Mouse (Mus musculus) midbrain, embryonic 11.5 days (tissue): ENCODE data around the gene Nell2. TPM values are rescaled to one million over a fixed set of nuclear protein-coding genes. Genes with fewer than 3 reads are reported as not detected.

Experiments
- ATAC-seq: fragments of 200-750 bp; cut with Nextera tagmentation; 2 replicates; pipeline ENCODE4 v1.8.0; 2017; ENCODE audit warnings: moderate TSS enrichment, moderate library complexity; ENCODE audit not compliant: low FRiP score
- DNase-seq: peaks from one replicate; pipeline ENCODE4 v3.0.0; 2015; ENCODE audit warnings: low spot score; ENCODE audit errors: missing footprints
- H3K27ac ChIP-seq: fragments of 300-500 bp; sonication (generic); 2 replicates; pipeline ENCODE4 v1.5.1; 2014; ENCODE audit warnings: low read depth, low read length
- H3K27me3 ChIP-seq: fragments of 300-500 bp; sonication (generic); 2 replicates; pipeline ENCODE4 v1.6.1; 2014; ENCODE audit warnings: mild to moderate bottlenecking, low read length, moderate library complexity, mixed read lengths; ENCODE audit not compliant: control insufficient read depth, insufficient read depth
- H3K36me3 ChIP-seq: fragments of 300-500 bp; sonication (generic); 2 replicates; pipeline ENCODE4 v1.6.1; 2014; ENCODE audit warnings: mild to moderate bottlenecking, low read length, moderate library complexity, mixed read lengths; ENCODE audit not compliant: control insufficient read depth, insufficient read depth
- H3K4me1 ChIP-seq: fragments of 300-500 bp; sonication (generic); 2 replicates; pipeline ENCODE4 v1.6.1; 2014; ENCODE audit warnings: low read length; ENCODE audit not compliant: control insufficient read depth, insufficient read depth
- H3K4me2 ChIP-seq: fragments of 300-500 bp; sonication (generic); 2 replicates; pipeline ENCODE4 v1.6.1; 2014; ENCODE audit warnings: mild to moderate bottlenecking, moderate library complexity
- H3K4me3 ChIP-seq: fragments of 300-500 bp; sonication (generic); 2 replicates; pipeline ENCODE4 v1.5.1; 2014; ENCODE audit warnings: low read depth, low read length
- H3K9ac ChIP-seq: fragments of 300-500 bp; sonication (generic); 2 replicates; pipeline ENCODE4 v1.6.1; 2014; ENCODE audit warnings: low read length
- H3K9me3 ChIP-seq: fragments of 300-500 bp; sonication (generic); 2 replicates; pipeline ENCODE4 v1.6.1; 2016; ENCODE audit warnings: low read length; ENCODE audit not compliant: control insufficient read depth
- WGBS: fragments of 180-500 bp; shearing (Covaris S2); extraction: QIAGEN DNeasy Blood & Tissue Kit; methylation state at CpG from one replicate; pipeline ENCODE4 v1.1.7; 2014; 5-methylcytosine and 5-hydroxymethylcytosine counted together
- polyA plus RNA-seq: library from polyadenylated mRNA; unstranded; fragments of >200 nt; fragmentation: Nextera tagmentation; extraction: Ambion mirVana; gene quantifications from 2 replicates; pipeline ENCODE4 v1.2.1, GENCODE M21; 2014

Nell2 gene
- polyA plus RNA-seq, 1 experiment from 2014 or later: 81.0 TPM

- H3K4me3 ChIP-seq: no peak overlapping the region
- H3K36me3 ChIP-seq: no peaks in the 10 kb centered on the region
- no peaks in the 10 kb centered on the region for H3K4me1 ChIP-seq
- H3K4me2 ChIP-seq: no peak overlapping the region
- WGBS: 81% methylated on average over 4 of the region's 4 CpGs
- no peaks in the 10 kb centered on the region for H3K27me3 ChIP-seq
- no peak for ATAC-seq
- no peak for DNase-seq
- no peak overlapping the region for H3K9ac ChIP-seq
- H3K9me3 ChIP-seq: no peaks in the 10 kb centered on the region
- H3K27ac ChIP-seq: no peak overlapping the region
These were observed 39.2 kb downstream of the Nell2 start for GRCm38 (mm10) chr15:95489174-95489573.

GRCm38 (mm10) chr15:95487961-95488360 is 40.4 kb downstream of the Nell2 start:
- ATAC-seq (no peak), DNase-seq (no peak)
- H3K4me3 ChIP-seq: no peak overlapping the region
- no peak overlapping the region for H3K27ac ChIP-seq
- H3K36me3 ChIP-seq: no peaks in the 10 kb centered on the region
- H3K27me3 ChIP-seq: no peaks in the 10 kb centered on the region
- H3K4me1 ChIP-seq: no peaks in the 10 kb centered on the region
- WGBS: 92% methylated on average over 5 of the region's 5 CpGs
- no peak overlapping the region for H3K9ac ChIP-seq
- H3K9me3 ChIP-seq: no peaks in the 10 kb centered on the region
- H3K4me2 ChIP-seq: no peak overlapping the region

- WGBS: 71% methylated on average over 9 of the region's 9 CpGs
- Histone ChIP-seq H3K27ac (no peak overlapping the region), H3K4me3 (no peak overlapping the region), H3K4me2 (no peak overlapping the region), H3K36me3 (no peaks in the 10 kb centered on the region), H3K27me3 (no peaks in the 10 kb centered on the region), H3K4me1 (no peaks in the 10 kb centered on the region), H3K9ac (no peak overlapping the region), H3K9me3 (no peaks in the 10 kb centered on the region)
- DNase-seq (no peak), ATAC-seq (no peak)
These were observed 46.4 kb downstream of the Nell2 start for GRCm38 (mm10) chr15:95482002-95482401.

GRCm38 (mm10) chr15:95481585-95481984 is 46.8 kb downstream of the Nell2 start:
- WGBS: 94% methylated on average over 4 of the region's 4 CpGs
- ATAC-seq: no peak

GRCm38 (mm10) chr15:95476440-95476839 is 51.9 kb downstream of the Nell2 start:
- no peaks in the 10 kb centered on the region for H3K27me3 ChIP-seq
- H3K4me3 ChIP-seq: no peak overlapping the region
- H3K36me3 ChIP-seq: no peaks in the 10 kb centered on the region
- H3K9me3 ChIP-seq: no peaks in the 10 kb centered on the region
- ATAC-seq: no peak
- H3K9ac ChIP-seq: no peak overlapping the region
- no peaks in the 10 kb centered on the region for H3K4me1 ChIP-seq
- no peak overlapping the region for H3K27ac ChIP-seq
- H3K4me2 ChIP-seq: no peak overlapping the region
- 95% methylated on average over 3 of the region's 3 CpGs for whole genome bisulfite sequencing
- DNase-seq: peak; percentile 84

More at GRCm38 (mm10) chr15:95481585-95481984, 46.8 kb downstream of the Nell2 start:
- no peak for DNase-seq
- Histone ChIP-seq H3K4me2 (no peak overlapping the region), H3K4me3 (no peak overlapping the region), H3K9me3 (no peaks in the 10 kb centered on the region), H3K27ac (no peak overlapping the region), H3K9ac (no peak overlapping the region), H3K36me3 (no peaks in the 10 kb centered on the region), H3K27me3 (no peaks in the 10 kb centered on the region), H3K4me1 (no peaks in the 10 kb centered on the region)

GRCm38 (mm10) chr15:95473976-95474375 is 54.4 kb downstream of the Nell2 start:
- no peaks in the 10 kb centered on the region for H3K27me3 ChIP-seq
- no peaks in the 10 kb centered on the region for H3K9me3 ChIP-seq
- no peaks in the 10 kb centered on the region for H3K36me3 ChIP-seq
- H3K9ac ChIP-seq: no peak overlapping the region
- H3K27ac ChIP-seq: no peak overlapping the region
- ATAC-seq (no peak), DNase-seq (no peak)
- H3K4me1 ChIP-seq: no peaks in the 10 kb centered on the region
- WGBS: 90% methylated on average over 6 of the region's 6 CpGs
- no peak overlapping the region for H3K4me3 ChIP-seq
- H3K4me2 ChIP-seq: no peak overlapping the region

- 72% methylated on average over 6 of the region's 6 CpGs for WGBS
- no peaks in the 10 kb centered on the region for H3K9me3 ChIP-seq
- no peaks in the 10 kb centered on the region for H3K4me1 ChIP-seq
- ATAC-seq (no peak), DNase-seq (peak; percentile 37)
- no peak overlapping the region for H3K4me2 ChIP-seq
- H3K27me3 ChIP-seq: no peaks in the 10 kb centered on the region
- no peak overlapping the region for H3K27ac ChIP-seq
- no peak overlapping the region for H3K4me3 ChIP-seq
- H3K36me3 ChIP-seq: no peaks in the 10 kb centered on the region
- no peak overlapping the region for H3K9ac ChIP-seq
These were observed 61.2 kb downstream of the Nell2 start for GRCm38 (mm10) chr15:95467195-95467594.

GRCm38 (mm10) chr15:95460041-95460566 is 68.3 kb downstream of the Nell2 start:
- Histone ChIP-seq H3K36me3 (no peaks in the 10 kb centered on the region), H3K27ac (no peak overlapping the region), H3K27me3 (no peaks in the 10 kb centered on the region), H3K9ac (no peak overlapping the region), H3K4me3 (no peak overlapping the region), H3K4me2 (no peak overlapping the region), H3K4me1 (no peaks in the 10 kb centered on the region), H3K9me3 (no peaks in the 10 kb centered on the region)
- WGBS: 89% methylated on average over 4 of the region's 4 CpGs
- DNase-seq: peak; percentile 37
- no peak for ATAC-seq

GRCm38 (mm10) chr15:95444586-95444985 is 83.8 kb downstream of the Nell2 start:
- no peaks in the 10 kb centered on the region for H3K36me3 ChIP-seq
- H3K27ac ChIP-seq: no peak overlapping the region
- no peaks in the 10 kb centered on the region for H3K4me1 ChIP-seq
- no peaks in the 10 kb centered on the region for H3K27me3 ChIP-seq
- no peak overlapping the region for H3K4me2 ChIP-seq
- H3K9ac ChIP-seq: no peak overlapping the region
- ATAC-seq (no peak), DNase-seq (peak; percentile 75)
- H3K4me3 ChIP-seq: no peak overlapping the region
- 86% methylated on average over 11 of the region's 11 CpGs for WGBS
- H3K9me3 ChIP-seq: no peaks in the 10 kb centered on the region
